Mouse (Mus musculus): ENCODE results near the gene Astn1.

Gene Astn1

DNA sequence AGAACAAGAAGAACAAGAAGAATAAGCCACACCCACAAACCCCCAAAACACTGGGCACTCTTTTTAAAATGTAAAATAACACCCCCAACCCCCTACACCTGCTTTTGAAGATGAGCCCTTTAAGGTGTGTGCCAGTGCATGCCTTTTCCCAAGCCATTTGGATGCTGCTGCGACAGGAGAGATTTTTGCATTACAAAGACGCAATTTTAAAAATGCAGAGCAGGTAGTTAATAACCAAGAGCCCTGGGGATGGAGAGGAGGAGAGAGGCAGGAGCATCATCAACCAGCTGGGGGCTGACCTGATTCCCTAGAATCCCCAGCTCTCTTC is at the start of gene Astn1:
Gene Astn1 (plus strand): TSS at position 310 of the 328 bp plus-strand sequence.
- no peak for DNase-seq (ENCODE audit: low spot score in 2 of 2)

DNA sequence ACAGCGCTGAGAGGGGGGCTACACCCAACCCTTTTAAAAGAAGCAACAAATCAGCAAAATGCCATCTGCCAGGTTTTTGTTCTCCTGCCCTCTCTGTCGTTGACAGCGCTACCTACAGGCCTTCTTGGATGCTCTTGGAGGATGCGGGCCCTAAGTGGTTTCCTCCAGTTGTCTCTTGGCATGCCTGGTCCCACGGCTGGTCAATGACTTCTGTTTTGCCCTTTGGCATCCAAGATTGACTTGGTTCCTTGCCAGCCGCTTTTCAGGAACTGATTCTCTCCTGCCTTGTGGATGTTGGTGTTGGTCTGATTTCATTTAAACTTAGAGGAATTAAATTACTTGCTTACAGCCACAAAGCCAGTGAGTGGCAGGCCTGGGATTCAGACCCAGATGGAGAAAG is 38.7 kb upstream of the Astn1 start:
- DNase-seq (ENCODE audit: low spot score in 2 of 2) = no peak

DNA sequence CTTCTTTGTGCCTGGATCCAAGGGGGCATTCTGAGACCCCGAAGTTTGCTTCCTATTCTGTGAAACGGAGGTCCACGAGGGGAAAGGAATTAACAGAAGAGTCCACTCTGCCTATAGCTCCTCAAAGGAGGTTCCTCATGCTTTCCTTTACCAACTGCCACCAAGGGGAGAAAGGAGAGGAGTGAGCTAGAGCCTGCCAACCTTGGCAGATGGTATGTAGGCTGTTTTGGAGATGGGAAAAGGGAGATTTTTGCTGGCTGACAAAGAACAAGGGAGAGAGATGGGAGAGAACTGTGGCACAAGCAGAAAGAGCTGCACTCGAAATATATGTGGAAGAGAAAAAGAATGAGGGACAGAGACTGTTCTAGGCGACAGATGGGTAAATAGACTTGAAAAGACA is 33.9 kb upstream of the Astn1 start:
- DNase-seq (ENCODE audit: low spot score in 2 of 2) = no peak

DNA sequence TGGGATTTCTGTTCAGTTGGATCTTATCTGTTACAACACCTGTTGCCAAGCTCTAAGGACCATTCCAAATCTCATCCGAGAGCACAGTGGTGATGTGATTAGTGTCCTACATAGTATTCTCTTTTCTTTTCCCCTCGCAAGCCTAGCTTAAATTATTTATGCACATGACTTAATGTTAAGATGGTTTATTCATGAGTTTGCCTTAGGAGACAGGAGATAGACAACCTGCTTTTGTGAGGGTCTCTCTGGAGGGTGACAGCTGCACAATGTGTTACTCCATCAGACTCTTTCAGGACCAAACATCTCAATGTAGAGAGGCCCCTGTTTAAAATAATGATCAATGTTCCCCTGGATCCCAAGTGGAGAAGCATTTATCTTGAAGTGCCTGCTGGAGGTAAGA is 33.2 kb upstream of the Astn1 start:
- no peak for DNase-seq (ENCODE audit: low spot score in 2 of 2)

DNA sequence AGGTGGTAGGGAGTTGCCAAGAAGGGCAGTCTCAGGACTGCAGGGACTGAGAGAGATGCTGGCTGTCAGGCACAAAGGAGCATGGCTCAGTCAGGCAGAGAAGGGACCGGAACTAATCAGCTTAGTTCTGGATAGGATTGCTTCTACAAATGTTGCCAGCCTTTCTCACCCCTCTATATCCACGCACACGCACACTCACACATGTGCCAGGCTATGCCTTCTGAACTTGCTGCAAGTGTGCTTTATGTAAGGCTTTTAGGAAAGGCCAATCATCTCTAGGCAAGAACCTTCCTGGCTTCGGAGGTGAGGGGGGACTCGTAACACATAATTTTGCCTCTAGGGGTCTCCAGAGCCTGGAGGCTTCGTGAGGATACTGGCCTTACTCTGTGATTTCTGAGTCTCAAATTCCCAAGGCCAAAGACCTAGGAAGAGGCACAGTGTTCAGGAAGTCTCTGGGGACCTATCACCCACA is 18.8 kb upstream of the Astn1 start:
- no peak for DNase-seq (ENCODE audit: low spot score in 2 of 2)

DNA sequence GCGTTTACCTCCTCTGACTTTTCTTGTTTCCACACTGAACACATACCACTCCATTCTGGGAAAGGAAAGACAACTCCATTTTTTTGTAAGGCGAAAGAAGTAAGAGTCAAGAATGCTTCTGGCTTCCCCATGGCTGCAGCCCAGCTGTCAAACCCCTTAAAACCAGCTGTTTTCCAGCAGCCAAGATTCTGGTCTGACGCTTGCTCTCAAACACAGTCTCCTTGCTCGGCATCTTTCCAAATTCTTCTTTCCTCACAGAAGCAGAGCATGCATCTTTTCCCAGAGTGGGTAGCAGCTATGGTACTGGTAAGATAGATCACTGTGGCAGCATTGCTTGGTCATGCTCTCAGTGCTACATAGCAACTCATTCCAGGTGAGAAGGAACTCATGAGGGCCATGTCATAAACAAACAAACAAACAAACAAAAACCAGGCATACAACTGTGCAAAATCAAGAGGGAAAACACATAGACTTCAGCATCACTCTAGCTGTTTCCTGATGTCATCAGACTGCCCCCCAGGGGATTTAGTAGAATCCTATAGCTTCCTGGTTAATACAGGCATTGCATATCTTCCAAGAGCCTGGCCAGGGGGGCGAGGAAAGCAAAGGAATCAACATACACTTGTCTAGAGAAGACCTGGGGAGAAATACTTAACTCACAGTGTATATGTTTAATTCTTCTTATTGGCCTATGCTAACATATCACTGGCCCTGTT is 8.3 kb upstream of the Astn1 start:
- DNase-seq (ENCODE audit: low spot score in 2 of 2) = no peak

DNA sequence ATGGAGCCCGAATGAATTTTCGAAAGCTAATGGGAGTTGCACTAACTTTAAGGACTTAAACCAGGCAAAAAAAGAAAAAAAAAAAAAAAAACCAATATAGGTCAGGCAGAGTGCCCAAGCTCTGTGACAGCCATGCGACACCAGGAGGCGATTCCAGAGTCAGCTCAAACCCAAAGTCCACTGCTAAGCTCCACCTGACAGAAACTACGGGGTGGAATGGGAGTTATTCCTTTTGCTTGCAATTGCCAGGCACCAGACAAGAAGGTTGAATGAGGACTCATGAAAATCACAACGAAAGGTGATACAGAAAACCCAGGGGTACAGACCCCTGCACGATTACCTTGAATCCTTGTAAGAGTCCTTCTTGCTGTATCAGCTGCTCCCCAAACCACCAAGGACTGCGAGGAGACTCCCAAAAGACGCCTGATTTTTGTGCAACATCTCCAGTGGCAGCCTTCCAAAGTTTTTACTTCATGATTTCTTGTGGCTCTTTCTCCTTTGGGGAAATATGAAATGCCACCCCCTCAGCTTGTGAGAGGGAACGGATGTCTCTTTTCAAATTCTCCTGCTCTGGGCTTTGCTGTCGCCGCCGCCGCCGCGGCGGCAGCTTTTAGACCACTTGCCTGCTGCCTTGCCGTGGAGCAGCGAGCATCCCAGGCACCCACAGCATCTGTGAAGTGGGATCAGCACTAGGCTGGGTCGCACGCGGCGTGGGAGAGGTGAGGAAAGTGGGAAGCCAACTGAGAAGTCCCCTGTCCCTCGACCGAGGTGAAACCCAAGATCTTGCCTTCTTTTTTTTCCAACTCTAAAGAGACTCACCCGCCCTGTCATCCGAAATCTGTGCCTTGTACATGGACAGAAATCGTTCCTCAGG is 6.7 kb upstream of the Astn1 start:
- DNase-seq (ENCODE audit: low spot score in 2 of 2) = no peak

DNA sequence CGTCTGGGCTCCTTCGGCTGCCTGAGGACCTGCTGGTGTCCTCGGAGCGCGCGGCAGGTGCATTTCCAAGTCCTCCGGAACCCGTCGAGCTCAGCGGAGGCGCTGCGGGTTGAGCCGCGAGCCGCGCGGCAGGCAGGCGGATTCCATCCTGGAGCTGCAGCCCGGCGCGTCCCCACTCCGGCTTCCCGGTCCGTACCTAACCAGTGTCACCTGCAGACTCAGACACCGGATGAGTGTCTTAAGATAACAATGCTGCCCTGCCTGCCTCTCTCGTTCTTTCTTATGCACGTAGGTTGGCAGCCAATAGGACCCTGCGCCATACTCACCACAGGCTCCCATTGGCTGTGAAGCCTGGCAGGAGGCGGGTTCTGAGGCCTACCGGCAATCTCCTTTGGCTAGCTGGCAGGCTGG is 6.0 kb upstream of the Astn1 start, which contains the start of gene Brinp2:
Gene Brinp2 (minus strand): TSS at position 276 of the 411 bp plus-strand sequence.
- DNase-seq (ENCODE audit: low spot score in 2 of 2) = no peak

DNA sequence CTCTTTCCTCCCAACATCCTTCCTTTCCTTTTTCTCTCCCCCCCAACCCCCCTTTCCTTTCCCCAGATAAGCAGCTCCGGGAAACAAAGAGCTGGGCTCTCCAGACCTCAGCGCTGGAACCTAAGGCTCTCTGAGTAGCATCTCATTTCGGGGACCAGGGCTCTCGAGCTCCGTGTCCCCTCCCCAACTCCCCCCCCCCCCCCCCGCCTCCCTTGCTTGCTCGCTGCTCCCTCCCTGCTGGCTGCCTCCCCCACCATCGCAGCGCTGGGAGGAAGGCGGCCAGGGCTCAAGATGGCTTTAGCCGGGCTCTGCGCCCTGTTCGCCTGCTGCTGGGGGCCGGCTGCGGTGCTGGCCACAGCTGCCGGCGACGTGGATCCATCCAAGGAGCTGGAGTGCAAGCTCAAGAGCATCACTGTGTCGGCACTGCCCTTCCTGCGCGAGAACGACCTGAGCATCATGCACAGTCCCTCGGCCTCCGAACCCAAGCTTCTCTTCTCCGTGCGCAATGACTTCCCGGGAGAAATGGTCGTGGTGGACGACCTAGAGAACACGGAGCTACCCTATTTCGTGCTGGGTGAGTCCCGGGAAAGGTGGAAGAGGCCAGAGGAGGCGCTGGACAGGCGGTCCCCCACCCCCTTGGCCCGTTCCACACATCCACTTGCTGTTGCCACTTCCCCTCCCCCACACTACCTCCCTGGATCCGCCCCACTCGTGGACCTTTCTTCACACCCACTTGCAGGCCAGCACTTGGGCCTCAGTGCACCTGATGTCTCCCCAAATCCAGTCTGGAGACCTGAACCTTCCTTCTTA is 424 bp downstream of the Astn1 start:
- DNase-seq (ENCODE audit: low spot score in 2 of 2) = no peak

DNA sequence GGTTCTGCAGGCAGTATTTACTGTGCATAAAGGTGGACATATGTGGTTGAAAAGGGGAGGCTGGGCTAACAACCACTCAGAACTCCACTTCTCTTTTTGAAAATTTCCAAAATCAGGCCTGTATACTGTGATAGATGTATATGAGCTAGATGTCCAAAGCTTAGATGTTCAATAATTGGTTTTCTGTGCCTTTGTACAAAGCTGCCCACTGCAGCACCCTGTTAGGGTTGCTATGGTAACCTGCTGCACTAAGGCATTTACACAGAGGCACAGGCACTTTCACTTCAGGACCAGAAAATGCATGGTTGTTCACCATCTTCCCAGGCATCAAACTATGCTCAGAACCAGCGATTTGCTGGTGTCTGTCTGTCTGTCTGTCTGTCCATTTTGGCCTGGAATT is 2.4 kb downstream of the Astn1 start:
- DNase-seq (ENCODE audit: low spot score in 2 of 2) = no peak

DNA sequence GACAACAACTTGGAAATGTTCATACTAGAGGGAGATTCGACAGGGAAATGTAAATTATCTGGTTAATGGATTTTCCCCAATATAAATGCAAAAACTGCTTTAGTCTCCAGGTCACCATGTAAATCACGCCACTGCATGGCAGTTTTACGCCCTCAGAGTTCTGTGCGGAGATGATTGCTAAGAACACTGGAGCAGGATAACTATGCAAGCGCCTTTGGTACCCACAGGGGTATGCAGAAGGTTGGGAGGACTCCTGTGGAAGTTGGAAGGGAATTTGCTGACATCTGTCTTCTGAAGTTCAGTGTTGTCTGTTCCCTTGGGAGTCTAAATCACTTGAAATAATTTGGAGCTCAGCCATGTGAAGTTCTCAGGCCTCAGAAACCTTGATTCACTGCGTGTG is 20.2 kb downstream of the Astn1 start:
- no peak for DNase-seq (ENCODE audit: low spot score in 2 of 2)

DNA sequence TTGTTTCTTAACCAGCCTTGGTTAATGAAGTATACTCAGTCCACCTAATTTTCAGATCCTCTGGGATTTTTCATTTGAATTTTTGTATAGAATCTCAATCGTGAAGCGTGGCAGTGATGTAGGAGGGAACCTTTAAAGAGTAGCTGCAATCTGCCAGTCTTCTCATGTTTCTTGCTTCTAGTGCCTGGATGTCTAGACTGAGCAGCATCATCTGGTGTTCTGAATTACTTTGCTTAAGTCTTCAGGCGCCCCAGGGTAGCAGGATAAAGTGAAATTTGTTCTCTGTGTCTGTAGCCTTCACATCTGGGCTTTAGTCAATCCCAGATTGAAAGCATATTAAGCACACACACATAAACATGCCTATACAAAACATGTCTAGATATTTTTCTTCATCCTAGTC is 21.1 kb downstream of the Astn1 start:
- DNase-seq (ENCODE audit: low spot score in 2 of 2) = no peak

DNA sequence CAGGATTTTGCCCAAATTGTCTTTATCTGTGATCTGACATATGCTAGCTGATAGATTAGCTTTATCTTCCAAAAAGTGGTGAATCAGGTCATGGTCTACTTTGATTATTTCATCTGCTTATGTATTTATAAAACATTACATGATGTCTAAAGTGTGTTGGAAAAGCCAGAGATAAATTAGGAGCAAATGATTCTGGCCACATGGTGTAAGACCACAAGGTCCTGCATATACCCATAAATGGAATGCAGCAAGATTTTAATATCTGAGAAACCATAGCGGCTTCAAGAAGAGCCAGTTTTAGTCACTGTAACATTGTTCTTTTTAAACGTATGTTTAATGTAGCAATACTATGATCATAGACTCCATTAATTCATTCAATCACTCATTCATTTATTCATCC is 23.2 kb downstream of the Astn1 start:
- DNase-seq (ENCODE audit: low spot score in 2 of 2) = no peak

DNA sequence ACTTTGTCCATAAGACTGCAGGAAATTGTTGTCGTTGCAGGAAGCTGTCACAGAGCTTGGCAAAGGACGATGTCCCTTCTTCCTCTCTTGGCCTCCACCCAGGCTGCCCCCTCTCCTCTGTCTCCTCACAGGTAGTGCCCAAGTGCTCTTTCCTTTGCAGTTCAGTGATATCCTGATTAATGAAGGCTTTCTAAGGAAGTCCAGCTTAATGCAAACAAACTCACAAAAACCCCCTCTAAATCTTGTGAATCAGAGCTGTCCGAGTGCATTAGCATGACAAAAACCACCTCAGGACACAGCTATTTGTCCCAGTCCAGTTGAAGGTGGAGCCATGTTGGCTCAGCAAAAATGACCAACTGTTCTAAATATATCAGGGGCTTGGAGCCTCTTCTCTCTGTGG is 24.7 kb downstream of the Astn1 start:
- no peak for DNase-seq (ENCODE audit: low spot score in 2 of 2)

DNA sequence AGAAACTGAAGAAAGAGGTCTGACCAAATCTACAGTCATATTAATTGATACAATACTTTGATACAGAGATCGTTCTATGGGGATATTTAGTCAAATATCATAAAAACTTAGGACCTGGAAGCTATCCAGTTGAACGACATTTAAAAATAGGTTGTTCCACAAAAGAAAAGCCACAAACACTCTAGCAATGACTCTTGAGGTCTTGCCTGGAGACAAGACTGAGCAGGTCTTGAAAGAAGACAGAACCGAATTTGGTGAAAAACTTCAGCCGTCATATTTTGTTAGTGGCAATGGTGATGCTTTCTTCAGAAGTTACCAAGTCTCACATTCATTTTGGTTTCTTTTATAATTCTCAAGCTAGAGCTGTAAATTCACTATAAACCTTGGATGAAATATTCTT is 26.9 kb downstream of the Astn1 start:
- no peak for DNase-seq (ENCODE audit: low spot score in 2 of 2)

DNA sequence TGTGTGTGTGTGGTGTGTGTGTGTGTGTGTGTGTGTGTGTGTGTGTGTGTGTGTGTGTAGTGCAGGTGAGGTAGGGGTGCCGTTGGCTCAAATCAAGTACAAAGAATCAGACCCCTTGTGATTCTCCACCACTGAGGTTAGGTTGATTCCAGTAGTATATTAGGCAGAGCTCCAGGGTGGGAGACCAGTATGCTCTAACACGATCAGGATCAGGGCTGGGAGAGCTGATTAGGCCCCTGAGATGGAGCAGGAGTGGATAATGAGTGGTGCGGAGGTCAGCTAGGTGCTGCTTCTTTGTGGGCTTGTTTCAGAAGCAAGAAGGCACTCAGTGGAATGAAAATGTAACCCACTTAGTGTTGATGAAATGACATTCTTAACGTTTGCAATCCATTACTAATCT is 28.6 kb downstream of the Astn1 start:
- no peak for DNase-seq (ENCODE audit: low spot score in 2 of 2)

DNA sequence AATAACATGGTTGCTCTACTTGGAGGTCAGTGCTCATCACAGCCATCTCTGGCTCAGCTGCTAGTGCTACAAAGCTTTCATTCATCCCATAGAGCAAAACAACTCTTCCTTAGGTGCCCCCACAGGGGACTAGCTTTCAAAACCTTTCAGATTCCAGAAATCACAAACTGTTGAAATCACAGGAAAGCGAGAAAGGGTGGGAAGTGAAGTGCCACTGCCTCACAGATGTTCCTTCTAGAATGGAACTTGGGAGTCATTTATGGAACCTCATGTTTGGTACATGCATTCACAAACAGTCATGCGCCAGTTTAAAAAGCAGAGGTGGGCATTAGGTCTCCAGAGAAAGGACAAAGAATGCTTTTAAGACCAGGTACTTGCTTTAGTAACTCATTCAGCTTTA is 35.0 kb downstream of the Astn1 start:
- DNase-seq (ENCODE audit: low spot score in 2 of 2) = no peak

DNA sequence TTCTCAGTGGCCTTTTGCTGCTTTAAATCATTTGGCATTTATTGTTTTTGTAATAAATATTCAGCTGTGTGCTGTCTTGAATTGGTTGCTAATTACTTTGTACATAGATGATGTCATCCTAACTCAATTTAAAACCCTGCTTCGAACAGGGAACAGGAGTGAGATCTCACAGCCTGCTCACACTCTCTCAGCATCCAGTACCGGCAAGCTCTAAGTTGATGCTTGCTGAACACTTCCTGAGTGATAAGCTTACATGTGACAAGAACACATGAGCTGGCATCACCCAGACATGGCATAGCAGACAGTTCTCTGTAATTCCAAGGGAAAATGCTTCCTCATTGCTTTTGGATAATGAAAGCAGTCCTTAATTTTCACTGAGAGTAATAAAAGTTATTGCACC is 38.8 kb downstream of the Astn1 start:
- DNase-seq (ENCODE audit: low spot score in 2 of 2) = no peak

DNA sequence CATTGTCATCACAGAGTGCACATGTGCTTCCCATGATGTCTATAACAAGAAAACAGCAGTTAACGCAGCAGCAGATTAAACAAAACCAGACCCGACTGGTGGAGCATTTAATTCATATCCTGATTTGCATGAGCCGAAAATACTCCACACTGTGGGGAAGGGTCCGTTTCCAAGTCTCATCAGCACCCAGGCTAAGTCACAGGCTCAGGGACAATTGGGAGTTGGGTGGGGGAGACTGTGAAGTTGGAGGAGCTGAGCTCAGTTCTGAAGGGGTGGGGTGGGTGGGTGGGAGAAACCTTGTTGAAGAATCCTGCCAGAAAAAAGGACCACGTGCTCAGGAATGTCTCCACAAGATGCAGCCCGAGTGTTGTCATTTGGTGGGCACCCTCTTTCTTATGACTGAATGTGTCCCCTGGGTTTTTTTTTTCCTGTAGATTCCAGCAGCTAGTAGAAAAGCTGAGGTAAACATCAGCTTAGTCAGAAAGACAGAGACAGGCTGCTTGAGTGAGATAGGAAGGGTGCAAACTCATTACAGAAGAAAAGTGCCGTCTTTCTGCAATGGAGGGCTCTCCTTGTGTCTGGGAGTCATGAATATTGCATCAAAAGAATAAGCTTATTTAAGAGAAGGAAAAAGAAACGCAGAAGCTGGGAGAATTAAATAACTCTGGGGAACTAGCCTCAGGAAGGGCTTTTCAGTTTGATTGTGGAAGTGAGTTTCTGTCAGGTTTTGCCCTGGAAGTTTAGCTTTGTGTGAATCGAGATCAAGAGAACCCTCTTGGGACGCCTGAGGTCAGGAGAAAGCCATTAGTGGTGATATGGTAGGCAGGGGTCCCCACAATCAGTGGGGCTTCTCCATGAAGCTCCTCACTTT is 44.1 kb downstream of the Astn1 start:
- DNase-seq (ENCODE audit: low spot score in 2 of 2) = no peak

DNA sequence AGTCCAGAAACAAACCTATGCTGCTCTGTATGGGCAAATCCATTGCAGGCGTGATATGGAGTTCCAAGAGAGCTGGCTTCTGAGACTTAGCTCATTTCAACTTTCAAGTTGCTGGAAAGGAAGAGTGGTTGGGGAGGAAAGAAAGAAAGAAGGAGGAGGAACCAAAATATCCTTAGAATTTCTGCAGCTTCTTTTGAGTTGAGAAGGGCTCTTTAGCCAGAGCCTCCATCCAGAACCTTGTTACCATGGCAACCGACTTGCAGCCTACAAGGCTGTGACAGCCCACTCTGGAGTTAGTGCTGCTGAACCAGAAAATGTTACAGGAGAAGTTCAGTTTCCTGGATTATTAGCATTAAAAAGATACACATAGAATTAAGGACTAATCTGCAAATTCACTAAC is 46.1 kb downstream of the Astn1 start:
- no peak for DNase-seq (ENCODE audit: low spot score in 2 of 2)

DNA sequence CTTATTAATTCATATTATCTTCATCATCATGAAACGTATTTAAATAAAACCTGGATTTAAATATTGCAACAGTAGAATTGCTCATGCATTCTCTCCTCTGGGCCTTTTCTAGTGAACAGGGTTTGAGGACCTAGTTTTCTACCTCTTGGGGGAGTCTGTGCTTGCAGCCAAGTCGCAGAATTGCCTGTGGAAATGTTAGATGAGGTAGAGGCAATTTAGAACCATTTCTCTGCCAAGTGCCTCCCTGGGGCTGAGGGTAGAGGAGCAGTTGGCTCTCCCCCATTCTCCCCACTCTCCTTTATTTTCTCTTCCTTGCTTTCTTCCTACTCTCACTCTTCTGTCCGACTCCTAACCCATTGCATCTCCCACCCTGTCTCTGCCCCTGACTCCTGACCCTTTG is 49.1 kb downstream of the Astn1 start:
- no peak for DNase-seq (ENCODE audit: low spot score in 2 of 2)

Data from natural killer cell, adult 2 months (primary cell).